Mouse (Mus musculus) megakaryocyte, embryonic 14.5 days (primary cell): Measurements from ENCODE around the gene Dzip1.

Source experiments
- FLI1 ChIP-seq: IDR thresholded peaks from 2 replicates; pipeline ENCODE4 v1.6.1; 2012; ENCODE audit warnings: low read length, inconsistent platforms, mixed read lengths
- GATA1 ChIP-seq: IDR thresholded peaks from 3 replicates; pipeline ENCODE4 v1.6.1; 2012; ENCODE audit warnings: mixed read lengths, low read length, inconsistent platforms, borderline replicate concordance

DNA sequence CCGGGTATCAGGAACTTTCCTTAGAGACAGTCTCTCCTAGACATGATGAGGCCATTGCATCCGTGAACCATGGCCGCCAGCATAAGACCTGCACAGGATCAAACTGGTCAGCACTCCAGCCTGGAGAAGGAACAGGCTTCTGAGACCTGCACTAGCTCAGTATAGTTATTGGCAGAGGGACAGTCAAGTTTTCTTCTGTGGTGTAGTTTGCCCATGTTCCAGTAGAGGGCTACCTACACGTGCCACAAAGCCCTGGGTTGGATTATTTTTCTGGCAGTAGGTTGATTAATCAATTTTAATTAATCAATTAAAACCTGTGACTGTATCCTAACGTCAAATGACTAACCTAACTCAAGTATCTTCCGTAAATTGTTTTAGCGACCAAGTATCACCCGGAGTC is 6.2 kb downstream of the Dzip1 start:
- TF ChIP-seq GATA1 (no peak), FLI1 (no peak)
